Mouse (Mus musculus) stomach, postnatal 0 days (tissue): ENCODE results near the gene Ears2. TPM values are rescaled to one million over a fixed set of nuclear protein-coding genes. Genes with fewer than 3 reads are reported as not detected.

ENCODE experiments used
- ATAC-seq: fragments of 200-750 bp; cut with Nextera tagmentation; 2 replicates; pipeline ENCODE4 v1.8.0; 2017; ENCODE audit not compliant: low FRiP score, low TSS enrichment
- DNase-seq: peaks from one replicate; pipeline ENCODE4 v3.0.0-alpha.2; 2016; ENCODE audit warnings: low spot score
- H3K27ac ChIP-seq: fragments of 300-500 bp; sonication (generic); replicated peaks from 2 replicates; pipeline ENCODE4 v1.5.1; 2014; ENCODE audit warnings: mild to moderate bottlenecking, control low read depth
- H3K27me3 ChIP-seq: fragments of 300-500 bp; sonication (generic); 2 replicates; pipeline ENCODE4 v1.6.1; 2014; ENCODE audit warnings: low read length; ENCODE audit not compliant: control insufficient read depth, insufficient read depth
- H3K36me3 ChIP-seq: fragments of 300-500 bp; sonication (generic); 2 replicates; pipeline ENCODE4 v1.6.1; 2014; ENCODE audit warnings: low read length, mixed read lengths; ENCODE audit not compliant: control insufficient read depth, insufficient read depth
- H3K4me1 ChIP-seq: fragments of 300-500 bp; sonication (generic); replicated peaks from 2 replicates; pipeline ENCODE4 v1.6.1; 2014; ENCODE audit warnings: antibody characterized with exemption; ENCODE audit not compliant: control insufficient read depth, insufficient read depth
- H3K4me2 ChIP-seq: fragments of 300-500 bp; sonication (generic); replicated peaks from 2 replicates; pipeline ENCODE4 v1.6.1; 2014; ENCODE audit warnings: low read depth, mild to moderate bottlenecking, control low read depth, moderate library complexity
- H3K4me3 ChIP-seq: fragments of 300-500 bp; sonication (generic); 2 replicates; pipeline ENCODE4 v1.5.1; 2014; ENCODE audit warnings: low read depth, low read length, control low read depth
- H3K9ac ChIP-seq: fragments of 300-500 bp; sonication (generic); 2 replicates; pipeline ENCODE4 v1.6.1; 2014; ENCODE audit warnings: mild to moderate bottlenecking, low read length, control low read depth, mixed read lengths
- H3K9me3 ChIP-seq: fragments of 300-500 bp; sonication (generic); 2 replicates; pipeline ENCODE4 v1.6.1; 2016; ENCODE audit warnings: low read length; ENCODE audit not compliant: control insufficient read depth
- CTCF ChIP-seq: IDR thresholded peaks from 2 replicates; pipeline ENCODE4 v1.5.1; 2016; ENCODE audit warnings: antibody characterized with exemption, low read depth, mild to moderate bottlenecking, moderate library complexity
- EP300 ChIP-seq: optimal IDR thresholded peaks from 2 replicates; pipeline ENCODE3; 2016; ENCODE audit warnings: antibody characterized with exemption
- WGBS: fragments of 180-500 bp; shearing (Covaris S2); extraction: QIAGEN DNeasy Blood & Tissue Kit; methylation state at CpG from one replicate; pipeline ENCODE4 v1.1.7; 2014; 5-methylcytosine and 5-hydroxymethylcytosine counted together
- polyA plus RNA-seq: library from polyadenylated mRNA; unstranded; fragments of >200 nt; fragmentation: Nextera tagmentation; extraction: Ambion mirVana; gene quantifications from 2 replicates; pipeline ENCODE4 v1.2.1, GENCODE M21; 2015

Gene Ears2
- polyA plus RNA-seq, 1 experiment from 2014 or later = 10.7 TPM

- TF ChIP-seq CTCF (no peak), EP300 (no peak)
- Histone ChIP-seq H3K4me3 (no peak overlapping the region), H3K4me2 (no peak overlapping the region), H3K9ac (no peak overlapping the region), H3K27ac (no peak overlapping the region), H3K9me3 (no peaks in the 10 kb centered on the region), H3K27me3 (no peaks in the 10 kb centered on the region), H3K4me1 (peaks cover 4% of the 10 kb centered on the region), H3K36me3 (peaks cover 9% of the 10 kb centered on the region)
- no peak for DNase-seq
- 76% methylated on average over 3 of the region's 3 CpGs for WGBS
- ATAC-seq = no peak
Measured at GRCm38 (mm10) chr7:122098009-122098408, 30.9 kb upstream of the Ears2 start.

GRCm38 (mm10) chr7:122094564-122095330 is 27.7 kb upstream of the Ears2 start:
- Histone ChIP-seq H3K9ac (no peak overlapping the region), H3K4me1 (no peaks in the 10 kb centered on the region), H3K36me3 (peaks cover 31% of the 10 kb centered on the region), H3K4me3 (no peak overlapping the region), H3K27me3 (no peaks in the 10 kb centered on the region), H3K27ac (no peak overlapping the region), H3K4me2 (no peak overlapping the region), H3K9me3 (no peaks in the 10 kb centered on the region)
- 0 out of 2 replicates have a peak, but pooled peaks have one; percentile 41 for ATAC-seq
- TF ChIP-seq CTCF (peak; percentile 51), EP300 (no peak)
- DNase-seq = no peak
- WGBS = 88% methylated on average over 2 of the region's 2 CpGs

- WGBS = 83% methylated on average over 11 of the region's 11 CpGs
- H3K9ac ChIP-seq = no peak overlapping the region
- no peak overlapping the region for H3K4me2 ChIP-seq
- no peak for DNase-seq
- TF ChIP-seq EP300 = no peak
- no peak for TF ChIP-seq CTCF
- H3K36me3 ChIP-seq = peaks cover 43% of the 10 kb centered on the region
- ATAC-seq = no peak
- H3K27me3 ChIP-seq = no peaks in the 10 kb centered on the region
- no peak overlapping the region for H3K4me3 ChIP-seq
- H3K4me1 ChIP-seq = no peaks in the 10 kb centered on the region
- H3K27ac ChIP-seq = no peak overlapping the region
- no peaks in the 10 kb centered on the region for H3K9me3 ChIP-seq
Measured at GRCm38 (mm10) chr7:122087195-122087982, 20.3 kb upstream of the Ears2 start.

- Histone ChIP-seq H3K4me2 (no peak overlapping the region), H3K9me3 (no peaks in the 10 kb centered on the region), H3K27ac (no peak overlapping the region), H3K9ac (no peak overlapping the region), H3K4me3 (no peak overlapping the region), H3K27me3 (no peaks in the 10 kb centered on the region), H3K4me1 (no peaks in the 10 kb centered on the region), H3K36me3 (peaks cover 32% of the 10 kb centered on the region)
- TF ChIP-seq EP300 (no peak), CTCF (no peak)
- ATAC-seq (no peak), DNase-seq (no peak)
- 85% methylated on average over 1 of the region's 1 CpGs for WGBS
Measured at GRCm38 (mm10) chr7:122081071-122081470, 14.0 kb upstream of the Ears2 start.

- H3K4me2 ChIP-seq = no peak overlapping the region
- no peaks in the 10 kb centered on the region for H3K9me3 ChIP-seq
- H3K4me3 ChIP-seq = no peak overlapping the region
- ATAC-seq = no peak; the same call in 1 of the 2 replicates
- peaks cover 33% of the 10 kb centered on the region for H3K36me3 ChIP-seq
- H3K4me1 ChIP-seq = no peaks in the 10 kb centered on the region
- H3K9ac ChIP-seq = no peak overlapping the region
- DNase-seq = no peak
- TF ChIP-seq CTCF (no peak), EP300 (no peak)
- H3K27ac ChIP-seq = peak overlapping the region; percentile 40; the same call in 1 of the 2 replicates
- 74% methylated on average over 8 of the region's 8 CpGs for WGBS
- no peaks in the 10 kb centered on the region for H3K27me3 ChIP-seq
Measured at GRCm38 (mm10) chr7:122079798-122080554, 12.9 kb upstream of the Ears2 start.
